In genomic region chr15:78790451-78790850, GRCm38 (mm10) we compare ENCODE assay signal across 8 mouse cellular contexts. TPM values are rescaled to one million over a fixed set of nuclear protein-coding genes. Genes with fewer than 3 reads are reported as not detected.
DNase-seq lines count a peak whose midpoint lies in the region; ATAC-seq lines count a peak whose summit lies in the region.
"Had no signal": no experiment of that assay in that cellular context is flagged by ENCODE, and none has a peak within 500 bp of the region (broad histone marks: within the 10 kb centered on the region; RNA-seq: fewer than 3 reads in every experiment).

No protein-coding gene starts in this region.

- peak overlapping the region; percentile 19; the same call in 1 of the 2 replicates for H3K27ac ChIP-seq in liver, embryonic 15.5 days (replicated peaks)

- H3K36me3 ChIP-seq in liver, embryonic 15.5 days (replicated peaks): no peaks in the 10 kb centered on the region; the same call in 1 of the 2 replicates

- peak; percentile 67 for ATAC-seq in liver, embryonic 15.5 days (ENCODE audit: insufficient read depth)
- no peak for ATAC-seq in CD4-positive, CD25-positive, alpha-beta regulatory T cell, adult 4 months

- H3K9ac ChIP-seq in liver, embryonic 15.5 days: no peak overlapping the region

- no peak overlapping the region for H3K4me2 ChIP-seq in liver, embryonic 15.5 days

- no peak overlapping the region for H3K4me3 ChIP-seq in liver, embryonic 15.5 days (replicated peaks)

- peaks cover 12% of the 10 kb centered on the region for H3K4me1 ChIP-seq in liver, embryonic 15.5 days (replicated peaks)

- H3K9me3 ChIP-seq in liver, embryonic 15.5 days (replicated peaks): no peaks in the 10 kb centered on the region

- DNase-seq in adrenal gland, postnatal 14 days: peak; percentile 68
- peak; percentile 46 to 62 for DNase-seq in gastrocnemius, adult 8-10 months (ENCODE audit: low spot score in 2 of 2)
- peak; percentile 95 for DNase-seq in kidney, adult 11 months
- DNase-seq in urinary bladder, postnatal 25 days (ENCODE audit: low spot score): no peak
- no peak for DNase-seq in spleen, adult 18-20 months

- H3K27me3 ChIP-seq in liver, embryonic 15.5 days: no peaks in the 10 kb centered on the region

- 25% methylated on average over 4 of the region's 4 CpGs for WGBS in liver, embryonic 15.5 days (ENCODE audit: insufficient replicate concordance)

RNA-seq across cellular contexts. Expression of gene Card10, which starts 12.4 kb away (rescaled TPM):
- 10.6 and 12.7 TPM in 2 replicates for total RNA-seq in adrenal gland, postnatal 14 days (2021)
- 1 to 10 TPM; 3.4 to 6.0 (median 4.4) TPM for total RNA-seq in gastrocnemius, adult 8-10 months (2022)
- 1.8 and 2.5 TPM in 2 replicates for polyA plus RNA-seq in liver, embryonic 15.5 days (2015; fragmentation: Nextera tagmentation; extraction: Ambion mirVana)
- not detected for polyA plus RNA-seq in CD4-positive, CD25-positive, alpha-beta regulatory T cell, adult 4 months (2017; shearing (Covaris generic))

RNA-seq across cellular contexts. Expression of gene Mfng, which starts 17.2 kb away (rescaled TPM):
- 13.1 and 19.8 TPM in 2 replicates for total RNA-seq in adrenal gland, postnatal 14 days (2021)
- total RNA-seq in gastrocnemius, adult 8-10 months (2022): 1 to 10 TPM; 2.3 to 3.6 (median 2.7) TPM
- 4.6 and 5.2 TPM in 2 replicates for polyA plus RNA-seq in liver, embryonic 15.5 days (2015; fragmentation: Nextera tagmentation; extraction: Ambion mirVana)
- polyA plus RNA-seq in CD4-positive, CD25-positive, alpha-beta regulatory T cell, adult 4 months (2017; shearing (Covaris generic)): 100 to 1,000 TPM in 1 of 2 experiments, 10 to 100 TPM in 1; 61.3 to 136 TPM

RNA-seq across cellular contexts. Expression of gene Cdc42ep1, which starts 52.0 kb away (rescaled TPM):
- total RNA-seq in adrenal gland, postnatal 14 days (2021): 44.5 and 45.1 TPM in 2 replicates
- total RNA-seq in gastrocnemius, adult 8-10 months (2022): 1 to 10 TPM; 4.1 to 7.3 (median 6.2) TPM
- polyA plus RNA-seq in liver, embryonic 15.5 days (2015; fragmentation: Nextera tagmentation; extraction: Ambion mirVana): 13.0 and 15.2 TPM in 2 replicates
- not detected for polyA plus RNA-seq in CD4-positive, CD25-positive, alpha-beta regulatory T cell, adult 4 months (2017; shearing (Covaris generic))
- total RNA-seq: neutrophil, adult 5-6 weeks had no signal

Comparison
In these comparisons a context has a peak if more than half of its experiments do, and no peak if none do; other contexts are left out.
1. DNase-seq: peak in adrenal gland, postnatal 14 days (single experiment), gastrocnemius, adult 8-10 months (2 of 2) and kidney, adult 11 months (single experiment); none in urinary bladder, postnatal 25 days (single experiment) and spleen, adult 18-20 months (0 of 2).